Mouse (Mus musculus): Measurements from ENCODE around the gene 2310034G01Rik.

The 2310034G01Rik gene

DNA sequence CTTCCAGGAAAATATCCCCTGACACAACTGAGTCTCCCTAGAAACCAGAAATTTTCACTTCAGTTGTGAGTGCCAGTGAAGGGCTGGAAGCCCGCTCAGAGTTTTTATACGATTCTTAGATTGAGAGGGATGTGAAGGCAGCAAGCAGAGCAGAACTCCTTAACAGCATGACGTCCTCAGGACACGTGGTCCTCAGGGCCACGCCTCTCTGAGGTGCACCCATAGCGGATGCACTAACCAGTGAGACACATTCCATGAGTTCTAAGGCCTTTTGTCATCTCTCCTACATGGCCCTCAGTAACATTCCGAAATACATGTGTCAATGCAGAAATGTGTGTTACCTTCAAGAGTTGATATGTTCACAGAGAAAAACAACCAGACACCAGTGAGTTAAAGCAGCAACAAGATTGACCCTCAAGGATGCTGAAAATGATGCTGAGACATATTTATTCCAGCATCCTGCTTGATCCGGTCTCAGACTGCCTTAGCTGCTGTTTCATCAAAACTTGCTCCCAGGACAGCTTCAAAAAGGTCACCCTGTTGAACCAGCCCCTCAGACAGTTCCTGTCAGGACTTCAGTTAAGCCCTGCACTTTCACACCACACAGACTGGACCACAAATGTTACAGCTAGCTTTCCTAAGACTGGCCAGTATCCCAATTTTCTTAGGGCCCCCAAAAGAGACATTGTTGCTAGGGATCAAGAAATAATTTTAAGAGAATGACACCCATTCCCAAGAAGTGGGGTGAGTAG is 49.6 kb downstream of the 2310034G01Rik start:
- DNase-seq (ENCODE audit: low spot score in 2 of 2) = no peak

All from urinary bladder, adult 18-20 months (tissue).